Comparison of ENCODE assay signal across 7 mouse cellular contexts in genomic region chr7:24298635-24298972, GRCm38 (mm10). TPM values are rescaled to one million over a fixed set of nuclear protein-coding genes. Genes with fewer than 3 reads are reported as not detected.
DNase-seq lines count a peak whose midpoint lies in the region; ATAC-seq and TF ChIP-seq lines count a peak whose summit lies in the region.

No protein-coding gene starts in this region.

- H3K27me3 ChIP-seq in lung, embryonic 14.5 days (ENCODE audit: insufficient read depth, low read length): no peaks in the 10 kb centered on the region
- H3K27me3 ChIP-seq in embryonic facial prominence, embryonic 15.5 days: no peaks in the 10 kb centered on the region
- H3K27me3 ChIP-seq in hindbrain, embryonic 16.5 days (replicated peaks; ENCODE audit: control insufficient read depth, insufficient read depth, low read length): no peaks in the 10 kb centered on the region
- no peaks in the 10 kb centered on the region for H3K27me3 ChIP-seq in myocyte (ENCODE audit: control insufficient read depth, insufficient read depth, insufficient read length)

- peaks cover 6% of the 10 kb centered on the region; the same call in 1 of the 2 replicates for H3K4me1 ChIP-seq in lung, embryonic 14.5 days (ENCODE audit: insufficient read depth)
- peaks cover 17% of the 10 kb centered on the region for H3K4me1 ChIP-seq in embryonic facial prominence, embryonic 15.5 days
- peaks cover 19% of the 10 kb centered on the region for H3K4me1 ChIP-seq in hindbrain, embryonic 16.5 days (ENCODE audit: control insufficient read depth, insufficient read depth, low read depth, low read length)

- peak overlapping the region; percentile 91 for H3K4me2 ChIP-seq in lung, embryonic 14.5 days
- H3K4me2 ChIP-seq in embryonic facial prominence, embryonic 15.5 days (replicated peaks): peak overlapping the region; percentile 81
- peak overlapping the region; percentile 92 for H3K4me2 ChIP-seq in hindbrain, embryonic 16.5 days (ENCODE audit: low read length)
- H3K4me2 ChIP-seq in myocyte (ENCODE audit: low read depth): peak overlapping the region; percentile 58

- ATAC-seq in lung, embryonic 14.5 days (ENCODE audit: insufficient read depth): 0 out of 2 replicates have a peak, but pooled peaks have one; percentile 1
- no peak for ATAC-seq in embryonic facial prominence, embryonic 15.5 days (ENCODE audit: insufficient number of reproducible peaks, low FRiP score, low TSS enrichment, low read depth)
- ATAC-seq in hindbrain, embryonic 16.5 days: peak; percentile 14
- ATAC-seq in CD4-positive, CD25-positive, alpha-beta regulatory T cell, adult 4 months: no peak

- peak overlapping the region; percentile 72 for H3K4me3 ChIP-seq in lung, embryonic 14.5 days (ENCODE audit: low read depth, low read length)
- peak overlapping the region; percentile 75 for H3K4me3 ChIP-seq in embryonic facial prominence, embryonic 15.5 days (replicated peaks)
- H3K4me3 ChIP-seq in hindbrain, embryonic 16.5 days (ENCODE audit: low read length): peak overlapping the region; percentile 79
- peak overlapping the region; percentile 65 for H3K4me3 ChIP-seq in myocyte

- H3K27ac ChIP-seq in lung, embryonic 14.5 days (ENCODE audit: low read depth): peak overlapping the region; percentile 93
- peak overlapping the region; percentile 95 for H3K27ac ChIP-seq in embryonic facial prominence, embryonic 15.5 days (replicated peaks)
- peak overlapping the region; percentile 92 for H3K27ac ChIP-seq in hindbrain, embryonic 16.5 days (ENCODE audit: low read depth, low read length)

- TF ChIP-seq CTCF in lung, embryonic 14.5 days (IDR thresholded peaks at IDR 0.05; ENCODE audit: low read depth): no peak

- peak overlapping the region; percentile 74 for H3ac ChIP-seq in myocyte (ENCODE audit: control insufficient read depth, insufficient read length)

- under 1% methylated on average over 11 of the region's 12 CpGs for WGBS in lung, embryonic 14.5 days
- under 1% methylated on average over 12 of the region's 12 CpGs for WGBS in embryonic facial prominence, embryonic 15.5 days
- under 1% methylated on average over 12 of the region's 12 CpGs for WGBS in hindbrain, embryonic 16.5 days

- DNase-seq in lung, embryonic 14.5 days: no peak
- no peak for DNase-seq in lung, adult 18-20 months
- no peak for DNase-seq in natural killer cell, adult 2 months (ENCODE audit: low spot score in 2 of 2)

- H3K9me3 ChIP-seq in lung, embryonic 14.5 days (ENCODE audit: low read depth, low read length): no peaks in the 10 kb centered on the region
- no peaks in the 10 kb centered on the region for H3K9me3 ChIP-seq in embryonic facial prominence, embryonic 15.5 days (replicated peaks)
- no peaks in the 10 kb centered on the region for H3K9me3 ChIP-seq in hindbrain, embryonic 16.5 days (ENCODE audit: control insufficient read depth, low read length)

- H3K9ac ChIP-seq in lung, embryonic 14.5 days: peak overlapping the region; percentile 79
- H3K9ac ChIP-seq in embryonic facial prominence, embryonic 15.5 days: peak overlapping the region; percentile 54
- H3K9ac ChIP-seq in hindbrain, embryonic 16.5 days (ENCODE audit: low read depth, low read length): peak overlapping the region; percentile 83

- no peak for TF ChIP-seq POLR2A in myocyte (IDR thresholded peaks at IDR 0.05; ENCODE audit: insufficient read length, low read depth)

- no peaks in the 10 kb centered on the region for H3K79me2 ChIP-seq in myocyte (ENCODE audit: control insufficient read depth, insufficient read depth)

- peaks cover 44% of the 10 kb centered on the region for H3K36me3 ChIP-seq in lung, embryonic 14.5 days (ENCODE audit: insufficient read depth)
- H3K36me3 ChIP-seq in embryonic facial prominence, embryonic 15.5 days: peaks cover 59% of the 10 kb centered on the region
- peaks cover 38% of the 10 kb centered on the region for H3K36me3 ChIP-seq in hindbrain, embryonic 16.5 days (ENCODE audit: control insufficient read depth, insufficient read depth, low read length)
- H3K36me3 ChIP-seq in myocyte (ENCODE audit: control insufficient read depth, insufficient read depth): no peaks in the 10 kb centered on the region

TF ChIP-seq in myocyte, 11 proteins besides CTCF, POLR2A, EP300 and RAD21:
- TF ChIP-seq MYOG (IDR thresholded peaks at IDR 0.05; ENCODE audit: control insufficient read depth in 1 of 3, insufficient read depth in 1 of 3, insufficient read length in 2 of 3, low read depth in 2 of 3) (no peak), SRF (IDR thresholded peaks at IDR 0.05; ENCODE audit: control insufficient read depth, insufficient read length, low read depth) (no peak), REST (IDR thresholded peaks at IDR 0.05; ENCODE audit: insufficient read depth, insufficient read length) (no peak), POLR2AphosphoS2 (IDR thresholded peaks at IDR 0.05; ENCODE audit: insufficient read length, low read depth) (no peak), TCF3 (IDR thresholded peaks at IDR 0.05; ENCODE audit: insufficient read length, low read depth) (no peak), E2F4 (IDR thresholded peaks at IDR 0.05; ENCODE audit: insufficient read depth) (no peak), MYOD1 (IDR thresholded peaks at IDR 0.05; ENCODE audit: control insufficient read depth in 1 of 3, insufficient read length in 2 of 3, low read depth in 2 of 3) (no peak), USF1 (IDR thresholded peaks at IDR 0.05; ENCODE audit: low read depth) (no peak), MAX (IDR thresholded peaks at IDR 0.05; ENCODE audit: low read depth) (no peak)

RNA-seq across cellular contexts. Expression of gene Zfp61, which starts 2.4 kb away (rescaled TPM):
- polyA plus RNA-seq in lung, embryonic 14.5 days (2014; fragmentation: Nextera tagmentation; extraction: Ambion mirVana): 32.1 and 32.4 TPM in 2 replicates
- polyA plus RNA-seq in embryonic facial prominence, embryonic 15.5 days (2015; fragmentation: Nextera tagmentation; extraction: Ambion mirVana): 41.6 and 45.6 TPM in 2 replicates
- polyA plus RNA-seq in hindbrain, embryonic 16.5 days (2015; fragmentation: Nextera tagmentation; extraction: Ambion mirVana): 41.4 and 42.1 TPM in 2 replicates
- polyA plus RNA-seq in myocyte (2012; fragmentation: generic; extraction: Trizol): 4.3 TPM
- polyA plus RNA-seq in CD4-positive, CD25-positive, alpha-beta regulatory T cell, adult 4 months (2017; shearing (Covaris generic)): 10 to 100 TPM; 19.4 to 27.8 TPM

RNA-seq across cellular contexts. Expression of gene Zfp94, which starts 17.9 kb away (rescaled TPM):
- 8.6 and 9.8 TPM in 2 replicates for polyA plus RNA-seq in lung, embryonic 14.5 days (2014; fragmentation: Nextera tagmentation; extraction: Ambion mirVana)
- polyA plus RNA-seq in embryonic facial prominence, embryonic 15.5 days (2015; fragmentation: Nextera tagmentation; extraction: Ambion mirVana): 13.7 and 14.5 TPM in 2 replicates
- polyA plus RNA-seq in hindbrain, embryonic 16.5 days (2015; fragmentation: Nextera tagmentation; extraction: Ambion mirVana): 19.2 and 19.8 TPM in 2 replicates
- polyA plus RNA-seq in myocyte (2012; fragmentation: generic; extraction: Trizol): 2.1 TPM
- polyA plus RNA-seq in CD4-positive, CD25-positive, alpha-beta regulatory T cell, adult 4 months (2017; shearing (Covaris generic)): 10 to 100 TPM; 10.6 to 13.8 TPM

RNA-seq across cellular contexts. Expression of gene Zfp93, which starts 28.4 kb away (rescaled TPM):
- polyA plus RNA-seq in lung, embryonic 14.5 days (2014; fragmentation: Nextera tagmentation; extraction: Ambion mirVana): 8.4 and 8.6 TPM in 2 replicates
- 8.1 and 10.7 TPM in 2 replicates for polyA plus RNA-seq in embryonic facial prominence, embryonic 15.5 days (2015; fragmentation: Nextera tagmentation; extraction: Ambion mirVana)
- 6.4 and 8.2 TPM in 2 replicates for polyA plus RNA-seq in hindbrain, embryonic 16.5 days (2015; fragmentation: Nextera tagmentation; extraction: Ambion mirVana)
- polyA plus RNA-seq in myocyte (2012; fragmentation: generic; extraction: Trizol): 1.4 TPM
- polyA plus RNA-seq in CD4-positive, CD25-positive, alpha-beta regulatory T cell, adult 4 months (2017; shearing (Covaris generic)): 1 to 10 TPM; 2.5 to 2.9 TPM

RNA-seq across cellular contexts. Expression of gene Tescl, which starts 35.1 kb away (rescaled TPM):
- polyA plus RNA-seq in lung, embryonic 14.5 days (2014; fragmentation: Nextera tagmentation; extraction: Ambion mirVana): not detected in 2 replicates
- not detected in 2 replicates for polyA plus RNA-seq in embryonic facial prominence, embryonic 15.5 days (2015; fragmentation: Nextera tagmentation; extraction: Ambion mirVana)
- 0.25 and 0.44 TPM in 2 replicates for polyA plus RNA-seq in hindbrain, embryonic 16.5 days (2015; fragmentation: Nextera tagmentation; extraction: Ambion mirVana)
- 0.05 TPM for polyA plus RNA-seq in myocyte (2012; fragmentation: generic; extraction: Trizol)
- polyA plus RNA-seq in CD4-positive, CD25-positive, alpha-beta regulatory T cell, adult 4 months (2017; shearing (Covaris generic)): not detected

RNA-seq across cellular contexts. Expression of gene Zfp108, which starts 44.0 kb away (rescaled TPM):
- polyA plus RNA-seq in lung, embryonic 14.5 days (2014; fragmentation: Nextera tagmentation; extraction: Ambion mirVana): 3.3 and 4.7 TPM in 2 replicates
- 4.9 and 5.5 TPM in 2 replicates for polyA plus RNA-seq in embryonic facial prominence, embryonic 15.5 days (2015; fragmentation: Nextera tagmentation; extraction: Ambion mirVana)
- 5.7 and 6.1 TPM in 2 replicates for polyA plus RNA-seq in hindbrain, embryonic 16.5 days (2015; fragmentation: Nextera tagmentation; extraction: Ambion mirVana)
- polyA plus RNA-seq in myocyte (2012; fragmentation: generic; extraction: Trizol): 0.38 TPM
- under 1 TPM in 1 of 2 experiments, not detected in 1; 0.70 TPM for polyA plus RNA-seq in CD4-positive, CD25-positive, alpha-beta regulatory T cell, adult 4 months (2017; shearing (Covaris generic))

Comparison
In these comparisons a context has a peak if more than half of its experiments do, and no peak if none do; other contexts are left out.
1. ATAC-seq: peak in lung, embryonic 14.5 days (single experiment) and hindbrain, embryonic 16.5 days (single experiment); none in embryonic facial prominence, embryonic 15.5 days (single experiment) and CD4-positive, CD25-positive, alpha-beta regulatory T cell, adult 4 months (single experiment).
2. Peak in every context shown above with its lines, with median percentiles within 50 percentile points of each other: H3K27ac ChIP-seq, H3K4me2 ChIP-seq, H3K4me3 ChIP-seq and H3K9ac ChIP-seq.